Mouse (Mus musculus) forebrain, embryonic 13.5 days (tissue): ENCODE measurements around the gene Nwd1. TPM values are rescaled to one million over a fixed set of nuclear protein-coding genes. Genes with fewer than 3 reads are reported as not detected.
"Not testable (repeated sequence)": the region's sequence is repeated elsewhere in the genome, so short reads cannot be mapped to it uniquely, and the experiment has no call there.

Experiments used
- ATAC-seq: fragments of 200-750 bp; cut with Nextera tagmentation; 2 replicates; pipeline ENCODE4 v1.8.0; 2017
- H3K27ac ChIP-seq: fragments of 300-500 bp; sonication (generic); 2 replicates; pipeline ENCODE4 v1.5.1; 2015; ENCODE audit warnings: inconsistent platforms, mild to moderate bottlenecking, moderate library complexity
- H3K27me3 ChIP-seq: fragments of 300-500 bp; sonication (generic); 2 replicates; pipeline ENCODE4 v1.6.1; 2015; ENCODE audit warnings: mild to moderate bottlenecking, inconsistent platforms
- H3K36me3 ChIP-seq: fragments of 300-500 bp; sonication (generic); 2 replicates; pipeline ENCODE4 v1.6.1; 2015; ENCODE audit warnings: mild to moderate bottlenecking, inconsistent platforms; ENCODE audit not compliant: poor library complexity, severe bottlenecking
- H3K4me1 ChIP-seq: fragments of 300-500 bp; sonication (generic); 2 replicates; pipeline ENCODE4 v1.6.1; 2015; ENCODE audit warnings: inconsistent platforms
- H3K4me2 ChIP-seq: fragments of 300-500 bp; sonication (generic); 2 replicates; pipeline ENCODE4 v1.6.1; 2015; ENCODE audit warnings: inconsistent platforms, mild to moderate bottlenecking, moderate library complexity
- H3K4me3 ChIP-seq: fragments of 300-500 bp; sonication (generic); 2 replicates; pipeline ENCODE4 v1.5.1; 2015; ENCODE audit warnings: mild to moderate bottlenecking, inconsistent platforms
- H3K9ac ChIP-seq: fragments of 300-500 bp; sonication (generic); 2 replicates; pipeline ENCODE4 v1.6.1; 2015; ENCODE audit warnings: mild to moderate bottlenecking, inconsistent platforms
- H3K9me3 ChIP-seq: fragments of 300-500 bp; sonication (generic); replicated peaks from 2 replicates; pipeline ENCODE4 v1.6.1; 2016; ENCODE audit warnings: inconsistent platforms
- WGBS: fragments of 180-500 bp; shearing (Covaris S2); methylation state at CpG from one replicate; pipeline ENCODE4 v1.1.7; 2015; 5-methylcytosine and 5-hydroxymethylcytosine counted together
- polyA plus RNA-seq: library from polyadenylated mRNA; unstranded; fragments of >200 nt; fragmentation: Nextera tagmentation; extraction: Ambion mirVana; gene quantifications from 2 replicates; pipeline ENCODE4 v1.2.1, GENCODE M21; 2015

Gene Nwd1
- polyA plus RNA-seq, 1 experiment from 2014 or later = 0.97 TPM

DNA sequence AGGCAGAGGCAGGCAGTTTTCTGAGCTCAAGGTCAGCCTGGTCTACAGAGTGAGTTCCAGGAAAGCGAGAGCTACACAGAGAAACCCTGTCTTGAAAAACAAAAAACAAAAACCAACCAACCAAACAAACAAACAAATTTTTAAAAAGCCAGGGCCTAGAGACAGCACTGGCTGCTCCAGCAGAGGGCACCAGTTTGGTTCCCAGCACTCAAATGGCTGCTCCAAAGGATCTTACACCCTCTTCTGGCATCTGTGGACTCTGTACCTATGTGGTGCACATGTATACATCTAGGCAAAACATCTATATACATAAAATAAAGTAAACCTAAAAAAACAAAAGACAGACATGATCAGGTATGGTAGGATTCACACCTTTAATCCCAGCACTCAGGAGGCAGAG lies 26.3 kb downstream of the Nwd1 start:
- no peak overlapping the region for H3K27ac ChIP-seq
- no peaks in the 10 kb centered on the region for H3K36me3 ChIP-seq
- 84% methylated on average over 1 of the region's 1 CpGs for WGBS
- no peak for ATAC-seq
- no peaks in the 10 kb centered on the region for H3K27me3 ChIP-seq
- no peak overlapping the region for H3K9ac ChIP-seq
- no peak overlapping the region for H3K4me3 ChIP-seq
- H3K4me1 ChIP-seq = no peaks in the 10 kb centered on the region
- H3K9me3 ChIP-seq = no peaks in the 10 kb centered on the region
- no peak overlapping the region for H3K4me2 ChIP-seq

DNA sequence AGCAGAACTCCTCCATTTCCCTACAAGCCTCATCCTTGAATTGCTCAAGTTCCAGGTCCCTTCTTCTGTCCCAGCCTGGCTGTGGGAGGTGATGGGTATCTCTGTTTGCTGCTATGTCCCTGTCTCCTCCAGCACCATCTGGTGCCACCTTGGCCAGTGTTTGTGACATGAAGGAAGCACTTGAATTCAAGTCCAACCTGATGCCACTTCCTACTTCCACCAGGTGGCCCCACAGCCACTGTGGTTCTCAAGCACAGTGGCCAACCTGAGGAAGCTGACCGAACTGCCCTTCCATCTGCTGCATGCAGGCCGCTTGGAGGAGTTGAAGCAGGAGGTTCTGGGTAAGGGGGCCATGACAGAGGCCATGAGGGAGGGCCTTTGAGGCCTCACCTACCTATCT lies 27.7 kb downstream of the Nwd1 start:
- H3K4me3 ChIP-seq = no peak overlapping the region
- H3K4me2 ChIP-seq = no peak overlapping the region
- no peak overlapping the region for H3K27ac ChIP-seq
- no peak for ATAC-seq
- no peak overlapping the region for H3K9ac ChIP-seq
- H3K9me3 ChIP-seq = no peaks in the 10 kb centered on the region
- WGBS = 82% methylated on average over 2 of the region's 2 CpGs
- H3K27me3 ChIP-seq = no peaks in the 10 kb centered on the region
- H3K36me3 ChIP-seq = no peaks in the 10 kb centered on the region
- H3K4me1 ChIP-seq = no peaks in the 10 kb centered on the region

DNA sequence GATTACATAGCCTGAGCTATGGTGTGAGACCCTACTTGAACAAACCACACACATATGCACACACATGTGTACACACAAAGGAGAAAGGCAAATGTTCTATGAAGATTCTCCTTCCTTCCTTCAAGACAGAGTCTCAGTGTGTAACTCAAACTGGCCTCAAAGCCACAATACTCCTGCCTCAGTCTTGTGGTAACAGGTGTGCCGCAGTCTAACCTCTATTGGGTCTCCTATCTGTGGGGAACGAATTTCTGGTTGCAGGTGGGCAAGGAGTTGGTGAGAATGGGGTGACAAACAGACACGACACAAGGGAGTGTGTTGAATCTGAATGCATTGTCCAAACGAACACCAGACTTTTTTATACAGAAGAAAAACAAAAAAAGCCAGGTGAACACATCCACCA lies 29.9 kb downstream of the Nwd1 start:
- no peak overlapping the region for H3K4me2 ChIP-seq
- H3K4me3 ChIP-seq = no peak overlapping the region
- no peaks in the 10 kb centered on the region for H3K4me1 ChIP-seq
- 64% methylated on average over 4 of the region's 4 CpGs for WGBS
- no peak overlapping the region for H3K9ac ChIP-seq
- H3K27me3 ChIP-seq = no peaks in the 10 kb centered on the region
- H3K36me3 ChIP-seq = no peaks in the 10 kb centered on the region
- no peak for ATAC-seq
- H3K27ac ChIP-seq = no peak overlapping the region
- H3K9me3 ChIP-seq = no peaks in the 10 kb centered on the region

DNA sequence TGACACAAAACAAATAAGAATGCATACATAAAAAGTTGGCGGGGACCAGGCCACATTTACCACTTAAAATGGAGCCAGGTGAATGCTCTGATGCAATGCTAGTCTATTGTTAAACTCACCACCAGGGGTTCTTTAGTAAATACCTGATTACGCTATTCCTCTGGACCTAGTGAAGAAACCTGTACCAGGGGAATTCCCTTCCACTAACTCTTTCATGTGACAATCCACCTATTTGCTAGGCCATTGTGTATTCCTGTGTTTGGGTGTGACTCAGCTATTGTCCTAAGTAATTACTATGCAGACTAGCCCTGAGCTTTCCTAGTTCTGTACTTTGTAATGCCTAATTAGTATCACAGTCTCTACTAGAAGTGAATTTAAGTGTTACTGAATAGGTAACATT lies 30.3 kb downstream of the Nwd1 start:
- not testable (repeated sequence) for H3K36me3 ChIP-seq, H3K4me2 ChIP-seq, H3K4me3 ChIP-seq, H3K4me1 ChIP-seq, H3K27me3 ChIP-seq, H3K27ac ChIP-seq, H3K9ac ChIP-seq, H3K9me3 ChIP-seq, ATAC-seq
- WGBS = 27% methylated on average over 2 of the region's 2 CpGs

DNA sequence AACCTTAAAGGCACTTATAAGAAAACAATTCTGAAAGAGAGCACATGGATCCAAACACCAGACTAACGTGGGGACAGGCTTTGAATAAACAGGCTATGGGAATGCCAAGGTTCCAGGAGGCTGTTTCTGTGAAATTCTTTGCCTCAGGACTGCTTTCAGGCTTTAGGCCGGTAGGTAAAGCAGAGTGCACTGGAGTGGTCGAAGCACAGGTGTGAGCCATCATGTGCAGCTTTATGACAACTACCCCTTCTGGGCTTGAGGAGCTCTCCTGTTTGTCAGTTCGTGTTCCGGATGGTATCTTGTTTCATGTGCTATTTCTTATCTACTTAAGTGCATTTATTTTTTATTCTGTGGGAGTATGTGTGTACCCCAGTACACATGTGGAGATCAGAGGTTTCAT lies 30.8 kb downstream of the Nwd1 start:
- H3K27ac ChIP-seq = no peak overlapping the region
- no peak overlapping the region for H3K9ac ChIP-seq
- no peaks in the 10 kb centered on the region for H3K9me3 ChIP-seq
- H3K4me1 ChIP-seq = no peaks in the 10 kb centered on the region
- no peak for ATAC-seq
- WGBS = 64% methylated on average over 5 of the region's 5 CpGs
- no peaks in the 10 kb centered on the region for H3K27me3 ChIP-seq
- no peak overlapping the region for H3K4me2 ChIP-seq
- H3K4me3 ChIP-seq = no peak overlapping the region
- no peaks in the 10 kb centered on the region for H3K36me3 ChIP-seq

DNA sequence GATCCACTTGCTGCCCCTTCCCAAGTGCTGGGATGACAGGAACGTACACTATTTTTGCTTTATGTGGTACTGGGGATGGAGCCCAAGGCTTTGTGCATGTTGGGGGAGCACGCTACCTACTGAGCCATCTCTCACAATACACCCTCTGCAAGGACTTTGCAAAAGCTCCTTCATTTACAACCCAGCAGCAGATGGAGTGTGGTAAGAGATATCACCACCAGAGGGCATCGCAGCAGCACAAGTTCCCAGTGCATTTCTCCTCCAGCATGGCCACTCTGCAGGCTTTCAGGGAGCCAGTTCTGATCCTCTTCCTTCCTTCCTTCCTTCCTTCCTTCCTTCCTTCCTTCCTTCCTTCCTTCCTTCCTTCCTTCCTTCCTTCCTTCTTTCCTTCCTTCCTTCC lies 33.6 kb downstream of the Nwd1 start:
- no peaks in the 10 kb centered on the region for H3K36me3 ChIP-seq
- H3K9me3 ChIP-seq = no peaks in the 10 kb centered on the region
- ATAC-seq = peak; percentile 77; the same call in 1 of the 2 replicates
- WGBS = 14% methylated on average over 3 of the region's 3 CpGs
- no peaks in the 10 kb centered on the region for H3K4me1 ChIP-seq
- no peaks in the 10 kb centered on the region for H3K27me3 ChIP-seq
- no peak overlapping the region for H3K4me3 ChIP-seq
- no peak overlapping the region for H3K27ac ChIP-seq
- no peak overlapping the region for H3K9ac ChIP-seq
- no peak overlapping the region for H3K4me2 ChIP-seq

DNA sequence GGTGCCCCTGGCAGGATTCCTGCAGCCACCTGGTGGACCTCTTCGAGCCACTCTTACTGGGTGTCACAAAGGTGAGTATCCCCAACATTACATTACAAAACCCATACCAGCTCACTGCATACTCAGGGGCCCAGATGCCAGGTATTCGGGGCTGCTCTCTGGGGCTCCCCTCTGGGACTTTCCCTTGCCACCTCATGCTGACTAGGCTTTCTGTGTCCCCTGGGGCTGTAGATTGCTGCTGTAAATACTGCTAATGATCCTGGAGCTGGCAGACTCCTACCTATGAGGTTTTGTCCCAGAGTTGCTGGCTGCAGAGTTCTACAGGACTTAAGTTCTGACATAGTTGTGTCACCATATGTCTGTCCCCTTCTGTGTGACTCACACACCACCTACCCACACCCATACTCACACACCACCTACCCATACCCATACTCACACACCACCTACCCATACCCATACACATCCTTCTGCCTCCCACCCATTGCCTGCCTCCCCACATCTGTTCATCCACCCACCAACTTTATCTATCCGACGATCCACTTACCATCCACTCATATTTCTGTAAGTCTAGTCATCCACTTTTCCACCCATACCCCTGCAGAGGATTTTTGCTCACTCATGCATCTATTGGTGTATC lies 35.7 kb downstream of the Nwd1 start:
- Histone ChIP-seq H3K9ac (no peak overlapping the region), H3K27me3 (no peaks in the 10 kb centered on the region)

DNA sequence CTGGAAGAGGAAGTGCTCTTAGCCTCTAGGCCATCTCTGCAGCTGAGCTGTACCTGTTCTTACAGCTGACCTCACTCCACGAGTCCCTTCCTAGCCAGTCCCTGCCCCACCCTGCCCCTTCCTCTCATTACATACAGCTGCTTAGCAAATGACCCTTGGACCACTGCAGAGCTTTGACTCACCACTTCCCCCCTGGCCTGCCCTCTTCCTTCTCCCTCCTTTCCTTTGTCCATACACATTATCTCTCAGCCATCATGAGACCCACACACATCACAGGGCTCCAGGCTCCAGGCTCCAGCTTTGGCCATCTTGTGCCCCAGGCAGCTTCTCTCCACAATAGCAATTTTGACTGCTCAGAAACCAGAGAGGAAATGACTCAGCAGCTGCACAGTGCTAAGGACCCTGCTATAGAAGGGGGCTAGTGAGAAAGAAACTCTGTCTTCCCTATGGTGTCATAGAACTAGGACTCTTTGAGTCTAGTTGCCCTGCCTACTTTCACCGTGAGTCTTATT lies 36.6 kb downstream of the Nwd1 start:
- no peak overlapping the region for H3K4me2 ChIP-seq
- H3K4me3 ChIP-seq = no peak overlapping the region
- H3K9ac ChIP-seq = no peak overlapping the region
- H3K4me1 ChIP-seq = no peaks in the 10 kb centered on the region
- no peak for ATAC-seq
- no peaks in the 10 kb centered on the region for H3K27me3 ChIP-seq
- WGBS = 68% methylated on average over 2 of the region's 2 CpGs
- H3K36me3 ChIP-seq = no peaks in the 10 kb centered on the region
- H3K27ac ChIP-seq = no peak overlapping the region
- H3K9me3 ChIP-seq = no peaks in the 10 kb centered on the region

More for the DNA sequence above, 35.7 kb downstream of the Nwd1 start:
- no peaks in the 10 kb centered on the region for H3K36me3 ChIP-seq
- no peak overlapping the region for H3K27ac ChIP-seq
- WGBS = 90% methylated on average over 4 of the region's 4 CpGs
- H3K4me1 ChIP-seq = no peaks in the 10 kb centered on the region
- H3K4me3 ChIP-seq = no peak overlapping the region
- H3K4me2 ChIP-seq = no peak overlapping the region
- no peak for ATAC-seq
- H3K9me3 ChIP-seq = no peaks in the 10 kb centered on the region

DNA sequence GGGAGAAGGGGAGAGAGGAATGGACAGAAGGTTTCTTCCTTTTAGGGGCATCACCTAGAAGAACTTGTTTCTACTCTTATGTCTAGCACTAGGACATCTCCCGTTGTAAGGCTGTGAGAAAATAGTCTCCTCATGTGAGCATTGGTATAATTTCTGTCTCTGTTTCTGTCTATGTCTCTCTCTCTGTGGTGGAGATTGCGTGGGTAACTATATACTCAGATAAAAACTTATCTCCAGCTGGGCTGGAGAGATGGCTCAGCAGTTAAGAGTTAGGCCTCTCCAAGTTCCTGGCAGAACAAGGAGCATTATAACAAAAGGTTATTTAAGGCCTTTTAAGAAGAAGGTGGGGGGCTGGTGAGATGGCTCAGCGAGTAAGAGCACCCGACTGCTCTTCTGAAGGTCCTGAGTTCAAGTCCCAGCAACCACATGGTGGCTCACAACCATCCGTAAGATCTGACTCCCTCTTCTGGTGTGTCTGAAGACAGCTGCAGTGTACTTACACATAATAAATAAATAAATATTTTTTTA lies 37.1 kb downstream of the Nwd1 start:
- not testable (repeated sequence) for H3K27ac ChIP-seq, H3K9me3 ChIP-seq, H3K4me3 ChIP-seq, H3K9ac ChIP-seq, H3K27me3 ChIP-seq, H3K4me2 ChIP-seq, H3K36me3 ChIP-seq, H3K4me1 ChIP-seq, ATAC-seq
- 82% methylated on average over 5 of the region's 5 CpGs for WGBS

DNA sequence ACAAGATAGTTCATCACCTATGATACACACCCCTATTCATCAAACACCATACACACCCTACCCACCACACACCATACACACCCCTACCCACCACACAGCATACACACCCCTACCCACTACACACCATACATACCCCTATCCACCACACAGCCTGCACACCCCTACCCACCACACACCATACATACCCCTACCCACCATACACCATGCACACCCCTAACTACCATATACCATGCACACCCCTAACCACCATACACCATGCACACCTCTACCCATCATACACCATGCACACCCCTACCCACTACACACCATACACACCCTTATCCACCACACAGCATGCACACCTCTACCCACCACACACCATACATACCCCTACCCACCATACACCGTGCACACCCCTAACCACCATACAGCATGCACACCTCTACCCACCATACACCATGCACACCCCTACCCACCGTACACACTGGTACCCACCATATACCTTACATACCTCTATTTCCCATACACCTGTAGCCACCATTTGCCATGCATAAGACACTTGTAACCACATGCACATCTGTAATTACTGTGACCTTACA lies 51.9 kb downstream of the Nwd1 start:
- no peaks in the 10 kb centered on the region for H3K4me1 ChIP-seq
- no peak overlapping the region for H3K9ac ChIP-seq
- H3K4me3 ChIP-seq = no peak overlapping the region
- ATAC-seq = no peak
- H3K36me3 ChIP-seq = no peaks in the 10 kb centered on the region
- H3K4me2 ChIP-seq = no peak overlapping the region
- H3K27me3 ChIP-seq = no peaks in the 10 kb centered on the region
- H3K9me3 ChIP-seq = no peaks in the 10 kb centered on the region
- 93% methylated on average over 2 of the region's 2 CpGs for WGBS
- no peak overlapping the region for H3K27ac ChIP-seq

DNA sequence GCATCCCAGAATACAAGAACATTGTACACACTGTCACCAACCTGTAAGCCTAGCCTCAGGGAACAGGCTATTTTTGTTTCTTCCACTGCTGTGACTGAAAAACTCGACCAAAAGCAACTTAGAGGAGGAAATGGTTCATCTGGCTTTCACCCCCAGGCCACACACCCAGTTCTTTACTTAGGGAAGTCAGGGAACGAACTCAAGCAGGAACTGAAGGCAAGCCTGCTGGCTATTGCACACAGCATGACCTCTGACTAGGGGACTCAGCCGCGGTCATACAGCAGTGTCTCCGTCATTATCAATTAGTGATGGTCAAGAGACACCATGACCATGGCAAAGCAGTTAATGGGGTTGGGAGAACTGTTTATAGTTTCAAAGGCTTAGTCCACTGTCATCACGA lies 66.1 kb downstream of the Nwd1 start:
- 56% methylated on average over 6 of the region's 6 CpGs for WGBS
- Histone ChIP-seq H3K27me3 (no peaks in the 10 kb centered on the region), H3K4me1 (no peaks in the 10 kb centered on the region), H3K36me3 (no peaks in the 10 kb centered on the region), H3K27ac (no peak overlapping the region), H3K4me3 (no peak overlapping the region), H3K9me3 (no peaks in the 10 kb centered on the region), H3K9ac (no peak overlapping the region), H3K4me2 (no peak overlapping the region)
- no peak for ATAC-seq

DNA sequence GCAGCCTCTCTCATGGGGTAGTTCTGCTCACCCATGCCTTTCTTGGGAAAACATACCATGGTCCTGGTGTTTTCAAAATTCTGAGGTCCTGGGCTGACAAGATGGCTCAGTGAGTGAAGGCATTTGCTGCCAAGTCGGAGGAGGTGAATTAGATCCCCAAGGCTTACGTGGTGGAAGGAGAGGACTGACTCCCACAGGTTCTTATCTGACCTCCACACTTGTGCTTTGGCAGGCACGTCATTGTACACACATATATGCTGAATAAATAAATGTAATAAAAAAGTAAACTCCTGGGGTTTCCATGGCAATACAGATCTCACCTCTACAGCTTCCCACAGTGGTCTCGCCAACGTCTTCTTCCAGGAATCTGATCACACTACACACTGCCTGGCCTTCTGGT lies 70.1 kb downstream of the Nwd1 start:
- 87% methylated on average over 5 of the region's 5 CpGs for WGBS
- Histone ChIP-seq H3K27me3 (no peaks in the 10 kb centered on the region), H3K9ac (no peak overlapping the region), H3K27ac (no peak overlapping the region), H3K4me1 (no peaks in the 10 kb centered on the region), H3K36me3 (no peaks in the 10 kb centered on the region), H3K4me3 (no peak overlapping the region), H3K9me3 (no peaks in the 10 kb centered on the region), H3K4me2 (no peak overlapping the region)
- no peak for ATAC-seq

DNA sequence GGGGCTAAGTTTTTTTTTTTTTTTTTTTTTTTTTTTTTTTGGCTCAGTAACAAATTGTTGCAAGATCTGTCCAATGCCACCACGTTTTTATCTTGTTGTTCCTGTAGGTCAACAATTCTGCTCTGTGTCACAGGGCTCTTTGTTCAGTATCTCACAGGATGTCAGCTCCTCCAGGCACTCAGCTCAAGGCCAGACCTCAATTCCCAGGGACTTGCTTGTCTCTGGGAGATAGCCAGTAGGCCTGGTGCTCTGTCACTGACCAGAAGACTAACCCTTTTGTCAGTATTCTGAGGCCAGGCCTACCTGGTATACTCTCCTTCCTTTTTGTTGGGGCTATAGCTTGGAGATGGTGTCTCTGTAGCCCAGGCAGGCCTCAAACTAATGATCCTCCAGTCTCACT lies 74.0 kb downstream of the Nwd1 start:
- Histone ChIP-seq H3K27me3 (no peaks in the 10 kb centered on the region), H3K27ac (no peak overlapping the region), H3K36me3 (peaks cover 9% of the 10 kb centered on the region), H3K9ac (no peak overlapping the region), H3K4me1 (peaks cover 11% of the 10 kb centered on the region), H3K9me3 (no peaks in the 10 kb centered on the region), H3K4me3 (no peak overlapping the region), H3K4me2 (no peak overlapping the region)
- 30% methylated on average over 1 of the region's 1 CpGs for WGBS
- ATAC-seq = no peak
